Mouse (Mus musculus) liver, embryonic 16.5 days (tissue): ENCODE results near the gene Tmprss7. TPM values are rescaled to one million over a fixed set of nuclear protein-coding genes. Genes with fewer than 3 reads are reported as not detected.

Source experiments
- ATAC-seq: fragments of 200-750 bp; cut with Nextera tagmentation; 2 replicates; pipeline ENCODE4 v1.8.0; 2017; ENCODE audit warnings: low read depth, mild to moderate bottlenecking, moderate number of reproducible peaks, moderate library complexity
- H3K27ac ChIP-seq: fragments of 300-500 bp; sonication (generic); 2 replicates; pipeline ENCODE4 v1.5.1; 2014; ENCODE audit warnings: mild to moderate bottlenecking, low read length
- H3K27me3 ChIP-seq: fragments of 300-500 bp; sonication (generic); 2 replicates; pipeline ENCODE4 v1.6.1; 2014; ENCODE audit warnings: low read depth, low read length, mixed read lengths; ENCODE audit not compliant: control insufficient read depth, insufficient read depth
- H3K36me3 ChIP-seq: fragments of 300-500 bp; sonication (generic); 2 replicates; pipeline ENCODE4 v1.6.1; 2014; ENCODE audit warnings: mild to moderate bottlenecking; ENCODE audit not compliant: control insufficient read depth, insufficient read depth
- H3K4me1 ChIP-seq: fragments of 300-500 bp; sonication (generic); 2 replicates; pipeline ENCODE4 v1.6.1; 2014; ENCODE audit warnings: low read depth, low read length, mixed read lengths; ENCODE audit not compliant: control insufficient read depth
- H3K4me2 ChIP-seq: fragments of 300-500 bp; sonication (generic); 2 replicates; pipeline ENCODE4 v1.6.1; 2014; ENCODE audit warnings: low read depth, low read length, mixed read lengths
- H3K4me3 ChIP-seq: fragments of 300-500 bp; sonication (generic); 2 replicates; pipeline ENCODE4 v1.5.1; 2014; ENCODE audit warnings: low read depth, mild to moderate bottlenecking, low read length
- H3K9ac ChIP-seq: fragments of 300-500 bp; sonication (generic); 2 replicates; pipeline ENCODE4 v1.6.1; 2014; ENCODE audit warnings: low read depth, low read length
- H3K9me3 ChIP-seq: fragments of 300-500 bp; sonication (generic); replicated peaks from 2 replicates; pipeline ENCODE4 v1.6.1; 2016; ENCODE audit warnings: low read length; ENCODE audit not compliant: control insufficient read depth
- WGBS: fragments of 180-500 bp; shearing (Covaris S2); extraction: QIAGEN DNeasy Blood & Tissue Kit; methylation state at CpG from one replicate; pipeline ENCODE4 v1.1.7; 2014; ENCODE audit not compliant: insufficient replicate concordance; 5-methylcytosine and 5-hydroxymethylcytosine counted together
- polyA plus RNA-seq: library from polyadenylated mRNA; unstranded; fragments of >200 nt; fragmentation: Nextera tagmentation; extraction: Ambion mirVana; gene quantifications from 2 replicates; pipeline ENCODE4 v1.2.1, GENCODE M21; 2015

Tmprss7 gene
- 0.11 and 0.13 TPM in 2 replicates for polyA plus RNA-seq

DNA sequence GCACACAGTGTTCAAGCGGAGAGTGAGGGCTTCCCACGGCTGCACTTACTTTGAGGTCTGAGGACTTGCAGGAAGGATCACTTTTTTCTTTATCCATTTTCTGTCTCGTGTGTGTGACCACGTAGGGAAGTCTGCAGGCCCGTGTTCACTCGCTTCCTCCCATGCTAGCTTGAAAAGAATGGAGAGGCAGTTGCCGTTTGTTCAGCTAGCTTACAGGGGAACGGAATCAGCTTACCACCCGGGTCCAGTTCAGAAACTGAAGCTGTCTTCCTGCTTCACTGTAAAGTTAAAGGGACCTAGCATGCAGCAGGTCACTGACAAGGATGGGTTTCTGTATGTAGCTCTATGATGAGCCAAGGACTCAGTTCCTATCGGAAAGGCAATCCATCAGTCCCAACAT lies at the start of gene Tmprss7:
Gene Tmprss7 (minus strand): TSS at position 101 of the 400 bp plus-strand sequence.
- Histone ChIP-seq H3K27ac (no peak within 1 kb of the TSS), H3K36me3 (no peaks in the 10 kb centered on the region), H3K4me2 (no peak within 1 kb of the TSS), H3K4me1 (no peaks in the 10 kb centered on the region), H3K27me3 (no peaks in the 10 kb centered on the region), H3K4me3 (no peak within 1 kb of the TSS), H3K9ac (no peak within 1 kb of the TSS), H3K9me3 (no peaks in the 10 kb centered on the region)
- 38% methylated on average over 10 of the region's 10 CpGs for WGBS
- ATAC-seq, result no peak

DNA sequence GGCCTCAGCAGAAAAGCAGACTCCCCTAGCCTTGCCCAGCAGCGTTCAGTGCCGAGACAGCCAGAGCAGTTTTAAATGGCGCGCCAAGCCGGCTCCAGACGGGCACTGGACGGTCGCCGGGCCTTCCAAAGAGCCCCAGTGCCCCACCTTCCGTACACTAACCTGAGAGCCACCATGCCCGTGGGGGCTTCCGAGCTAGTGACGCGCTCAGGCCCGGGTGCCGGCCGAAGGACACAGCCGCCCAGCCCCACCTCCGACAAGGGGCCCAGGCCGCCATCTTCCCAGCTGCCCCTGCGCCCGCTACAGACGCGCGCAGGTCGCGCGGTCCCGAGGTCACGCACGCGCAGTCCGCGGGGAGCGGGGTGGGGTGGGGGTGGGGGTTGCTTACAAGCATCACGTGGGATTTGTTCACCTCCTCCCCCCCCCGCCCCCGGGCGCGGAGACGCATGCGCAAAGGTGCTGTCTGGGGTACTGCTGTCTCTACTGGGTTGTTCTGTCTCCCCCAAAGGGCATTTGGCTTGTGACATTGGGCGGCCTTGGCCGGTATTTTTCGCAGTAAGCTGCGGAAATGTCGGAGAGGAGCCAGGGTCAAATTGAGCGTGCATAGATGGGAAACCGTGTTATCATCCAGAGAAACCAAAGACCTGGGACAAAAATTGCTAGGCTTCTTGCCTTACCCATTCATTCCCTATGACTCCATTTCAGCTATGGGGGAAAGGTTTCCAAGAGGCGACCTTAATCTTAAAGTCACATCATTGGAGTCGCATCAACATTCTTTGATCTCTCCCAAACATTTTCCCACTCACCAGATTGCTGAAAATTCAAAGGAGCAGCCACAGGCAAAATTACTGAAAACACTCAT lies 49.4 kb upstream of the Tmprss7 start, which contains the start of gene Abhd10:
Gene Abhd10 (minus strand): TSS at position 341 of the 862 bp plus-strand sequence.
- peak within 1 kb of the TSS; percentile 92 for H3K9ac ChIP-seq
- ATAC-seq, result peak; percentile 100
- H3K4me1 ChIP-seq, result peaks cover 9% of the 10 kb centered on the region

DNA sequence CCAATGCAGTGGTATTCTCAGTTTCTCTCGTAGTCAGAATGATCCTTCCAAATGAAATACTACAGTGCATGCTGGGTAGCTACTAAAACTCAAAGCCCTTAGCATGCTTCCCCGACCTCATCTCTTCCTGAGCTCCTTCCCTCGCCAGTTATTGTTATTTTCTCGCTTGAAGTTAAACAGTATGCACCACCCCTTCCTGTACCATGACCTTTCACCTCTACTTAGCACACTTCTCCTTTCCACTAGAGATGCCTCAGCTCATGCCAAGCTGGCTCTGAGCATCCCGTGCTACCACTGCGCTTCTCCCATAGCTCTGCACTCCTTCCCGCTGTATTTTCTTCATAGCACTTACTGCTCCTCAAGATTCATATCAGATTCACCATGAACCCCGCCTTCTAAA lies 44.4 kb upstream of the Tmprss7 start:
- 73% methylated on average over 8 of the region's 8 CpGs for WGBS

More for the DNA sequence above, 49.4 kb upstream of the Tmprss7 start, which contains the start of gene Abhd10:
- WGBS, result 1% methylated on average over 42 of the region's 51 CpGs
- Histone ChIP-seq H3K27ac (peak within 1 kb of the TSS; percentile 81), H3K9me3 (no peaks in the 10 kb centered on the region), H3K4me2 (peak within 1 kb of the TSS; percentile 74), H3K36me3 (no peaks in the 10 kb centered on the region), H3K4me3 (peak within 1 kb of the TSS; percentile 78), H3K27me3 (no peaks in the 10 kb centered on the region)

DNA sequence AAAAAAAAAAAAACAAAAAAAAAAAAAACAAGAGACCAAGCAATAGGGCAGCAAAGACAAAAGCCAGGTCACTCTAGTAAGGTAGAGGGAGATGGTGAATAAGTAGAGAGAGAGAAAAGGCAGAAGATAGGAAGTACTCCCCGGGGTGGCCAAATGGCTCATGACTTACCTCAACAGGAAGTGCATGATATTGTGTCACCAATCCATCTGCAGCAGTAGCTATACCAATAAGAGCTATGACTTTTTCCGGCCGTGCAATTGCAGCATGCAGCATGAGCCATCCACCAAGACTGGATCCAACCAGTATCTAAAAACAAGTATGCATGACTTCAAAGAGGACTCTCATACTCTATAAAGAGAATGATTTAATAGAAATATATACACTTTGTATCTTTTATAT lies 43.3 kb upstream of the Tmprss7 start:
- ATAC-seq, result no peak
- H3K27ac ChIP-seq, result no peak overlapping the region
- H3K27me3 ChIP-seq, result no peaks in the 10 kb centered on the region
- H3K9me3 ChIP-seq, result no peaks in the 10 kb centered on the region
- H3K4me2 ChIP-seq, result no peak overlapping the region
- no peak overlapping the region for H3K9ac ChIP-seq
- 62% methylated on average over 3 of the region's 3 CpGs for WGBS
- H3K4me1 ChIP-seq, result 0 out of 2 replicates have a peak, but pooled peaks cover 2% of the 10 kb centered on the region
- H3K4me3 ChIP-seq, result no peak overlapping the region
- peaks cover 14% of the 10 kb centered on the region for H3K36me3 ChIP-seq

More for the DNA sequence above, 44.4 kb upstream of the Tmprss7 start:
- Histone ChIP-seq H3K27me3 (no peaks in the 10 kb centered on the region), H3K9me3 (no peaks in the 10 kb centered on the region), H3K36me3 (peaks cover 11% of the 10 kb centered on the region), H3K4me1 (peaks cover 2% of the 10 kb centered on the region; the same call in 1 of the 2 replicates), H3K4me3 (no peak overlapping the region), H3K9ac (no peak overlapping the region), H3K27ac (no peak overlapping the region), H3K4me2 (no peak overlapping the region)
- ATAC-seq, result no peak

DNA sequence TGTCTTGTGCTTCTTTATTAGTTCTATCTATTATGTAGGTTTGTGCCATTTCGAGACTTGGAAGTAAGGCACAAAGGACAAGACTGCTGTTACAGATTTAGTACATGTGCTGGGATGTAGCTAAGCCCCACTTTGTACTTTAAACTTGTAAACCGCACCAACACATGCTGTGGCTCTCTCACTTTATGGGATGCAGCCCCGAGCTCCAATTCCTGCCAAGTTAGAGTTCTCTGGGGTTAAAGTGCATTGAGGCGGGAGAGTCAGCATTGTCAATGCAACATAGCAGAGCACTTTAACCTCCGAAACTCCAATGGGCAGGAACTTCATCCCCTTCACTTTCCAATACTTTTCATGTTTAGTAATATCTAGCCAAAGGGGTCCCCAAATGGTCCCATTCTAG lies 35.7 kb upstream of the Tmprss7 start:
- Histone ChIP-seq H3K27me3 (peaks cover 8% of the 10 kb centered on the region), H3K36me3 (peaks cover 13% of the 10 kb centered on the region), H3K4me2 (no peak overlapping the region), H3K4me3 (no peak overlapping the region), H3K4me1 (no peaks in the 10 kb centered on the region; the same call in 1 of the 2 replicates), H3K9me3 (no peaks in the 10 kb centered on the region), H3K9ac (no peak overlapping the region), H3K27ac (no peak overlapping the region)
- WGBS, result 70% methylated on average over 5 of the region's 5 CpGs
- peak; percentile 51; the same call in 1 of the 2 replicates for ATAC-seq

DNA sequence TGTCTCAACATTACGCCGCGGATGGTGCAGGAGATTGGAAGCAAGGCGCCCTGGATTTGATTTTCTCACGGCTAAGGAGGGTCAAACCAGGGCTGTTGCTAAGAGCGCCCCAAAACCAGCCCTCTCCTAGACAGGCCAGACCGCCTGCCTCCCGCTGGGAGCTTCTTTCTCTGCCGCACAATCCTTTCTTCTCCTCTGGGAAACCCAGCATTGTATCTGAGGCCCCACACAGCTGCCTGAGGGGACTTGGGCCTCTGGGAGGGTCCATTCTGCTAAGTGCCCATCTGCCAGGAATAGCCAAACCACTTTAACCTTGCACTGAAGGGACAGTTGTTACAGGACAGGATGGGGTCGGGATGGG lies 31.3 kb upstream of the Tmprss7 start:
- no peak overlapping the region for H3K9ac ChIP-seq
- H3K4me1 ChIP-seq, result no peaks in the 10 kb centered on the region; the same call in 1 of the 2 replicates
- H3K9me3 ChIP-seq, result no peaks in the 10 kb centered on the region
- peaks cover 14% of the 10 kb centered on the region for H3K27me3 ChIP-seq
- no peak for ATAC-seq
- 4% methylated on average over 10 of the region's 10 CpGs for WGBS
- H3K4me2 ChIP-seq, result peak overlapping the region; percentile 61
- peak overlapping the region; percentile 46 for H3K4me3 ChIP-seq
- H3K27ac ChIP-seq, result no peak overlapping the region
- no peaks in the 10 kb centered on the region for H3K36me3 ChIP-seq

DNA sequence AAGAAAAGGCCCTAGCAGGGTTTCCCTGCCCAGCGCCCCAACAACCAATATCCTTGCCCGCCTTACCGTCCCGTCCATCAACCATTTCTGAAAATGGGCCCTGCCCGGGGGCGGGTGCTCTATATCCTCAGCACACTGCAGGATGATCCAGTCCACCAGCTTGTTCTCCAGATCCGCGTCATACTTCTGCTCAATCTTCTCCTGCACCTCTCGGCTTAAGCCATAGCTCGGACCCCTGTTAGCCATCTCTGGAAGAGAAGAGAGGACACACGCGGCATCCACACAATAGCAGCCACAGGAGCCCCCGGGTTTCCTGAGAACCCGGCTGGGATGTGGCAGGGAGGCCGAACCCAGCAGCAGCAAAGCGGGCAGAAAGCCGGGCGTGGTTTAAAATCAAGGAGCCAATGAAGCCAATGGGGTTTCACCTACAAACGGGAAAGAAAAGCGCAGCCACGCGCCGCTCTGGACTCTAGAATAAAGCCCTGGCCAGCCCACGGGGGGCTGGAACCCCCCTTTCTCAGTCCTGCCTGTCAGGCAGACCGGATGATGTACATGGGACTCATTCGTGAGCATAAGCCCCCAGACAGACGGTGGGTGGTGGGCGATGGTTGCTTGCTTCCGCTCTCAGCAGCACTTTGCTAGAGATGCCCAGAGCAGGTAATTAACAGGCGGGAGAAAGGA lies 30.7 kb upstream of the Tmprss7 start, which contains the start of gene Tagln3:
Gene Tagln3 (minus strand): TSS at position 548 of the 681 bp plus-strand sequence.
- peak within 1 kb of the TSS; percentile 46 for H3K4me3 ChIP-seq
- H3K9ac ChIP-seq, result no peak within 1 kb of the TSS; the same call in 1 of the 2 replicates
- no peaks in the 10 kb centered on the region for H3K9me3 ChIP-seq

DNA sequence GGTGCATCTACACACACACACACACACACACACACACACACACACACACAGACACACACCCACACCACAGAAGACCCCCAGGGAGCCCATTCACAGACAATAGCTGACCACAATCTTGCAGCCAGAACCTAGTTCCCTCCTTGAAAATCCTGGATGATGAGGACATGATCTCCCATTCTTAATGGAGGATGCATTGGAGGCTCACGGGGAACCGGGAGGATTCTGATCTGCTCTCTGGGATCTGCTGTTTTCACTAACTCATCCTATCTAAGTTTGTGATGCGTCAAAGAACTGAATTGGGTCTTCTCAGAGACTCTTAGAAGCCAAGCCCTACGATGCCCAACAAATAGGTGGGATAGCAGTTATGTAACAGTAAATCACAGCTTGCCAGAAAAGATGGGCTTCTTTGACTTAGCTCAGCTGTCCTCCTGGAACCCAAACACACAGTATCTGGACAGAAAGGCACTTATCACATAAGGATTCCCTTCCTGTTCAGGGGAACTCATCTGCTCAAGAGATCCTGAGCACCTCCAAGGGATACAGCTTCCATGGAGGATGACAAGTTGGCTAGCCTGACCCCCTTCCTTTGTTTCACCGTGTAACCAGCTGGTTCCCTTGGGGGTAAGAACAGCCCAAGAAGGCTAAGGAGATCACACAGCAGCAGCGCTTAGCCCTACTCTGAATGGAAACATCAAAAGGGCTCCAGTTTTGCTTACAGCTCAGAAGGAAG lies 29.9 kb upstream of the Tmprss7 start:
- no peak overlapping the region for H3K4me2 ChIP-seq
- no peaks in the 10 kb centered on the region for H3K36me3 ChIP-seq
- H3K27ac ChIP-seq, result no peak overlapping the region
- ATAC-seq, result no peak
- no peak overlapping the region for H3K4me3 ChIP-seq
- no peaks in the 10 kb centered on the region; the same call in 1 of the 2 replicates for H3K4me1 ChIP-seq
- no peaks in the 10 kb centered on the region for H3K9me3 ChIP-seq
- no peak overlapping the region for H3K9ac ChIP-seq
- 46% methylated on average over 6 of the region's 6 CpGs for WGBS
- H3K27me3 ChIP-seq, result peaks cover 14% of the 10 kb centered on the region

More for the DNA sequence above, 30.7 kb upstream of the Tmprss7 start, which contains the start of gene Tagln3:
- WGBS, result 6% methylated on average over 30 of the region's 30 CpGs
- H3K4me2 ChIP-seq, result peak within 1 kb of the TSS; percentile 61
- no peak for ATAC-seq
- no peaks in the 10 kb centered on the region; the same call in 1 of the 2 replicates for H3K4me1 ChIP-seq
- no peak within 1 kb of the TSS for H3K27ac ChIP-seq
- H3K27me3 ChIP-seq, result peaks cover 14% of the 10 kb centered on the region
- H3K36me3 ChIP-seq, result no peaks in the 10 kb centered on the region
